Mouse (Mus musculus) splenic B cell, adult 2 months (primary cell): ENCODE data around the gene Zfp335.

Experiments used
- DNase-seq: peaks from one replicate; pipeline ENCODE4 v3.0.0-alpha.2; 2011; ENCODE audit warnings: low read depth, low spot score
- H3K27me3 ChIP-seq: 2 replicates; pipeline ENCODE4 v1.6.1; 2012; ENCODE audit warnings: mild to moderate bottlenecking, low read length, moderate library complexity, mixed read lengths; ENCODE audit not compliant: control insufficient read depth, poor library complexity, insufficient read depth, severe bottlenecking
- H3K36me3 ChIP-seq: 2 replicates; pipeline ENCODE4 v1.6.1; 2012; ENCODE audit warnings: mild to moderate bottlenecking, low read length, moderate library complexity, mixed read lengths; ENCODE audit not compliant: control insufficient read depth, poor library complexity, insufficient read depth, severe bottlenecking

The Zfp335 gene

DNA sequence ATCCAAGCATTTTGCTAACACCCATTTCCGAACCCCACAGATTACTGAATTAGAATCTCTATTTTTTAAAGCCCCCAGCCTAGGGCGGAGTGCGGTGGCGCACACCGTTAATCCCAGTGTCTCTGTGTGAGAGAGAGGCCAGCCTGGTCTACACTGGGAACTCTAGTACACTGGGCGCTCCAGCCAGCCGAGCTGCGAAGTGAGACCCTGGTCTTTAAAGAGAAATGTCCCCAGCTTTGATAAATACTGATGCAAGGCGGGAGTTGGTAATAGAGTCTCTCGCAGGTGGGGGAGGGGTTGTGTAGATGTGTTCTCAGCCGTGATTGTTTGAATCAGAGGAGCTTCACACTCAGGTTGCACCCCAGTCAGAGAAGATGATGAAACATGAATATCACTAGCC lies 27.5 kb upstream of the Zfp335 start:
- DNase-seq: no peak
- H3K36me3 ChIP-seq: no peaks in the 10 kb centered on the region; the same call in 1 of the 2 replicates
- 0 out of 2 replicates have a peak, but pooled peaks cover 2% of the 10 kb centered on the region for H3K27me3 ChIP-seq

DNA sequence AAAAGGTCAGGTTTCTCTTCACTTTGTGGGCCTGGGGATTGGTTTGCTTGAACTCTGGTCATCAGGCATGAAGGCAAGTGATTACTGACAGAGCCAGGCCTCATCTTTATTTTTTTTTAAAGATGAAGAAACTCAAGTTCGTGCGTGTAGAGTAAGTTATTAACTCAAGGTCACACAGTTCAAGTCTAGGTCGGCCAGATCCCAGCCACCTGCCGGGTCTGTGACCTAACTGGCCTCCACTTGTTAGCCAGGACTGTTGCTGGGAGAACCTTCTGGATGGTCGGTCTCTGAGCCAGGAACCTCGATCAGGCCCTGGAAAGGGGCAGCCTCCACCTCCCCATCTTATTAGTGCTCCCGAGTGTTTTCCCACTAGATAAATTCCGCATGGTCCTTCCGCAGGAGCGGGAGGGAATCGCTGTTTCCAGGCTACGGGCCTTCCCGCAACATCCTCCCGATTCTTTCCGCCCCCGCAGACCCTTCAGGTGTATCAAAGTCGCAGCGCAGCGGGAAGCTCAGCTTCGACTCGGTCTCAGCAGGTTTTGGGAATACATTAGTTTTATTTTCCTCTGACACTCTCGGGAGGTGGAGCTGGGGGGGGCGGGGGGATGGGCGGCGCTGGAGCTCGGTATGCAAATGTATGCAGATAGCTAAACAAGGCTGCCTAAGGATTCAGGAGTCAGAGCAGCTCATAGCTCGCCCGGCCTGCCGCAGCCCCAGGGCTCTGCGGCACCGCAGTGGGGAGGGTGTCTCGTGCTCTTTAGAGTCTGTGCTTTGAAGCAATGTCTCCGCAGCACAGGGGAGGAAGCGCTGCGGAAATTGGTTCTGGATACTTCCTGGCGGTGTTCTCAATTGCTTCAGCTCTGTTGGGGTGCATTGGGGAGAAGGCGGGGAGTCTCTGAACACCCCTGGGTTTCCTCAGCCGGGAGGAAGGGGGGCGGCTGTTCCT lies 26.9 kb upstream of the Zfp335 start:
- 0 out of 2 replicates have a peak, but pooled peaks cover 2% of the 10 kb centered on the region for H3K27me3 ChIP-seq
- no peaks in the 10 kb centered on the region; the same call in 1 of the 2 replicates for H3K36me3 ChIP-seq
- peak; percentile 53 for DNase-seq

DNA sequence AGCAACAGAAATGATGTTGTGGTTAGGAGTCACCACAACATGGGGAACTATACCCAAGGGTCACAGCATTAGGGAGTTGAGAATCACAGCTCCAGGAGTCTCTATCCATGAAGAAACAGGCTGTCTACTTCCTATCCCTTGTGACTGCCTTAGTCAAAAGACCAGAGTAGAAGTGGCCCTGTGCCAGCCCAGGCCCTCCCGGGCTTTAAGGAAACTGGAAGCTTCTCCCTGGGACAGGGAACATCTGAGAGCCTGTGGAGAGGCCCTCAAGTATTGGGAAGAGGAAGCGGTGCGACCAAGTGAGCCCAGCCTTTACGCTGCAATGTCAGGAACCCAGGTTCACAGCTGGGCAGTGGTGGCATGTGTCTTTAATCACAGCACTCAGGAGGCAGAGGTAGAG lies 24.4 kb upstream of the Zfp335 start:
- H3K36me3 ChIP-seq: no peaks in the 10 kb centered on the region; the same call in 1 of the 2 replicates
- no peak for DNase-seq

DNA sequence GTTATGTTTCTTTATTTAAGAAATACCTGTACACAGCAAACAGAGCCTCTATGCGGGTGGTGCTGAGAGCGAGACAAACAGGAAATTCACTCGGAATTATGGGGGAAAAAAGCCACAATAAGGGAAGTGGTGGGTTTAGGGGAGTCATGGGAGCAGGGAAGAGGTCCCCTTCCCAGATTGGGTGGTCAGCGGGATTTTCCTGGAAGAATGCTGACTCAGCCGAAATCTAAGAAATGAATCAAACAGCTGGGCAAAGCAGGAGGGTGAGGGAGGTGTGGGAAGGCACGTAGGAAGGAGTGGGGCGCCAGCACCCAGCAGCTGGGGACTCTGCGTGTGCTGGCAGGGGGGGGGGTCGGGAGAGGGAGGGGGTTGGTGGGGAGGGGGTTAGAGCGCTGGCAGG lies 22.0 kb upstream of the Zfp335 start:
- Histone ChIP-seq H3K36me3 (no peaks in the 10 kb centered on the region; the same call in 1 of the 2 replicates), H3K27me3 (no peaks in the 10 kb centered on the region)
- DNase-seq: no peak

More for the DNA sequence above, 24.4 kb upstream of the Zfp335 start:
- H3K27me3 ChIP-seq: 0 out of 2 replicates have a peak, but pooled peaks cover 2% of the 10 kb centered on the region

DNA sequence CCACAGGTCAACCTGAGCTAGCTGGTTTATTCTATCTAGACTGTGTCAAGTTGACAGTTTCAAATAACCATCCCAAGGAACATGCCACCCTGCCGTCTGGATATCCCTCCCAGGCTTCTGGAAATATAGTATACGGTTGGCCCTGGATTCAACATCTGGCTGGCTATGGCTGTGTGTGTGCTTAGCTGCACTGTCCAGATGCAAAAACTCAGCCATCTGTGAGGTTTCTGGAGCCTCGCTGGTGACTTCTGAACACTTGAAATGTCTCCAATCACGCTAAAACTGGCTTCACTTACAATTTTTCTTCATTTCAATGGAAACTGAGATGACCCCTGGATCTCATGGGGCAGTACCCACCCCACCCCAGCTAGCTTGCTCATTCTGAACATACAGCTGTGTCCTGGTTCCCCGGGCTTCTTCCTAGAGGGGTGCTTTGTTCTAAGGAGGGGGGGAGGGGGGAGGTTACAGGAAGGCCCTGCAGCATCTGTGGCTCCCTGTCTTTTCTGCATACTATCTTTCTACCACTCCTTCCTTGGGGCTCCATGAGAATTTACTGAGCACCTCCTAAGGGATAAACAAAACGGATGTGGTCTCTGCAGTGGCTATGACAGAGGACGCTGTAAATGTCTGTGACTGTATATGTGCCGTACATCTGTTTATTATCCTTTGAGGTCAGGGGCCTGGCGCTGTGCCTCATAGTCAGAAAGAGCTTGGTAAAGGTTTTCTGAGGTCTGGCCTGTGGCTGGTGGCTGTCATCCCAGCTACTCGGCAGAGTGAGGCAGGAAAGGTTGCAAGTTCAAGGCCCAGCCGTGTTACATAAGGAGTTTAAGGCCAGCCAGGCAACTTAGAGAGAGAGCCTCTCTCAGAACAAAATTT lies 19.4 kb upstream of the Zfp335 start:
- Histone ChIP-seq H3K36me3 (no peaks in the 10 kb centered on the region), H3K27me3 (no peaks in the 10 kb centered on the region)
- DNase-seq: no peak

DNA sequence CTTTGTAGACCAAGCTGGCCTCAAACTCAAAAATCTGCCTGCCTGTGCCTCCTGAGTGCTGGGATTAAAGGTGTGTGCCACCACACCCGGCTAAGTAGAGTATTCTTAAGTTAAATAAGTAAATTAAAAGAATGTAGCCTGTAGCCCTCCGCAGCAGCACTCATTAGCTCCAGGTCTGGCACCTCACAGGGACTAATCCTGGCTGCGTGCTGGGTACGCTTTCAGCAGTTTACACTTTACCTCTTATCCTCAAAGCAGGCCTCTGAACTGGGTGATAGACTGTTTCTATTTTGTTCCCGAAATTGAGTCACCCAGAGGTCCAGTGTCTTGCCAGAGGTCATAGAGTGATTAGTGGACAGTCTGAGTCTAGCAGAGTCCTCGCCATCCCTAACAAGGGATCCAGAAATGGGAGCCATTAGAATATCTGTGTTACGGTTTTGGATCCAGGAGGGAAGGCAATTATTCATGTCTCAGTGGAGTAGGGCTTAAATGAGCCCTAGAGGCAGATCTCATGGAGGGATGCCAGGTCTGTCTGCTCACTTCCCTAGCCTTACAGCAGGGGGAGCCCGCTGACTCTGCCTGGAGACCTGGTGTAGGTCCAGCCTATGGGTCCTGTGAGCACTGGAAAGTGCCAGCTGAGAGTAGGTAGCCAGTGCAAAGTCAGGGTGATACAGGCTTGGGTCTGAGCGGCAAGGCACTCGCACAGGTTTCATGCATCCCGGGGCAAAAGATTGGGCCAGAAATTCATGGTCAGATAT lies 12.7 kb upstream of the Zfp335 start:
- peak; percentile 88 for DNase-seq
- H3K27me3 ChIP-seq: no peaks in the 10 kb centered on the region
- H3K36me3 ChIP-seq: no peaks in the 10 kb centered on the region; the same call in 1 of the 2 replicates

DNA sequence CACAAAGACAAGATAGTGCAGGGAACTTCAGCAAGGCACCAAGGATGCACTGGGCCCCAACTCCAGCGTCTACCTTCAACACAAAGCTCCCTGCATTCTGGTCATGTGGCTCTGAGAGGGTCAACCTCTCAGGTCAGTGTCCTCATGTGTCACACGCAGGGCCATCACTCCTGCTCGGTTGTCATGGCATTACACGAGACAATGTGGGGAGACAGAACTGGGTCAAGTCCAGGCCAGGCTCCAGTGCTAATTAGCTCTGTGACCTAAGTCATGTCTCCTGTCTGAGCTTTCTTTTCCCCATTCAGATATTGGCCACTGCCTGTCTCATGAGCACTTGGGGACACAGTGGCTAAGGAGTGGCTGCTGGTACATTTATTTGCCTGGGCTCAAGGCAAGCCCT lies 11.7 kb upstream of the Zfp335 start:
- Histone ChIP-seq H3K36me3 (no peaks in the 10 kb centered on the region; the same call in 1 of the 2 replicates), H3K27me3 (no peaks in the 10 kb centered on the region)
- no peak for DNase-seq

DNA sequence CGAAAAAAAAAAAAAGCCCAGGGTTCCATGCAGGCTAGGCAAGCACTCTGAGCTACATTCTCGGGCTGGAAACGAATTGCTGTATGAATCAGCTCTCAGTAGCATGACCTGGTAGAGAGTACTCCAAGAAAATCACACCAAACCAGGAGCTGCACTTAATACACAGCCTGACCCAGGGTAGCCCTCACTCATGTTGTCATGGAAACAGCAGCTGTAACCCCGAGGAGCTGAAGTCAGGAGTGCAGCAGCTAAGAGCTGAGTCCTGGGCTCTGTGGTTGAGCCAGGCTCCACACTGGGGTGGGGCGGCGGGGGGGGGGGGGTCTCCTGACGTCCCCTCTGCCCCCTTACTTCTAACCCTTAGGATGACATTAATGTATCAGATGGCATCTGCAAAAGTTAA lies 10.4 kb upstream of the Zfp335 start:
- Histone ChIP-seq H3K36me3 (no peaks in the 10 kb centered on the region; the same call in 1 of the 2 replicates), H3K27me3 (no peaks in the 10 kb centered on the region)
- no peak for DNase-seq

DNA sequence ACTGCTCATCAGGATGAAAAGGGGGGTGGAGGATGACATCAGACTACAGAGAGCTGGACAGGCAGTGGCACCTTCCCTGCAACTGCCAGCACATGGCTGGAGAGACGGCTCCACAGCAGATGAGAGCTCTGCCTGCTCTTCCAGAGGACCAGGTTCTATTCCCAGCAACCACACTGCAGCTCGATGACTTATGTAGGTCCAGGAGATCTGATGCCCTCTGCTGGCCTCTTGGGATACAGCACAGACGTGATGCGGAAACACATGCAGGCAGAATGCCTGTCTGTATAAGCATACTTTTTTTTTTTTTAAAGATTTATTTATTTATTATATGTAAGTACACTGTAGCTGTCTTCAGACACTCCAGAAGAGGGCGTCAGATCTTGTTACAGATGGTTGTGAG lies 6.8 kb upstream of the Zfp335 start:
- Histone ChIP-seq H3K36me3 (no peaks in the 10 kb centered on the region; the same call in 1 of the 2 replicates), H3K27me3 (no peaks in the 10 kb centered on the region)
- peak; percentile 76 for DNase-seq

DNA sequence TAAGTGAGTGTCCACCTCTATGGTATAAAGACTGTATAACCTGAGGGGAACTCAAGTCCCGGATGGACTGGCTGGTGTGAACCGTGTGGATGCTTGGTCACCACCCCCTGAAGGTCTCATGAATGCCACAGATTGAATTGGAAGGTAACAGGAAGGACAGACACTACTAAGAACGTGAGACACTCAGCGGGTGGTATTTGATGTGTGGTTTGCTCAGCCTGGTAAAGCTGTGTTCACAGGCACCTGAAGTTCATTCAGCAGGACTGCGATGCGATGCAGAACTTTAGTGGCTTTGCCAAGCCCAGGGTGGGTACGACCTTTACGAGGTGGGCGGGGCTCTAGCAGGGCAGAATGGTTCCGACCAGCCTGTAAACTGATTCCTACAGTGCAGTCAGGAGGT lies 5.8 kb upstream of the Zfp335 start:
- no peaks in the 10 kb centered on the region; the same call in 1 of the 2 replicates for H3K36me3 ChIP-seq
- no peak for DNase-seq
- H3K27me3 ChIP-seq: no peaks in the 10 kb centered on the region

DNA sequence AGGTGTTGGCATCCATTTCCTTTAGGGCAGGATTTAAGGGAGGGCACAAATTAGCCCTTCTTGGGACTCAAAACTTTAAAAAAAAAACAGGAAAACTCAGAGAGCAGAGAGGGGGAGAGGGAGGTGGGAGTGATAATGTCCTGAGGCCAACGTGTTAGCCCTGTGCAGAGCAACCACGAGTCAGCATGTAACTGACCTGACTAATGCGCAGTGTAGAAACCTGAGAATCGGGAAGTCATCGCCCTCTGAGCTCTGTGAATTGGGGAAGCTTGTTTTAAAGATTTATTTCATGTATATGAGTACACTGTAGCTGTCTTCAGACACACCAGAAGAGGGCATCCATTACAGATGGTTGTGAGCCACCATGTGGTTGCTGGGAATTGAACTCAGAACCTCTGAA lies 5.3 kb upstream of the Zfp335 start:
- no peaks in the 10 kb centered on the region for H3K27me3 ChIP-seq
- peak; percentile 45 for DNase-seq
- H3K36me3 ChIP-seq: no peaks in the 10 kb centered on the region; the same call in 1 of the 2 replicates

DNA sequence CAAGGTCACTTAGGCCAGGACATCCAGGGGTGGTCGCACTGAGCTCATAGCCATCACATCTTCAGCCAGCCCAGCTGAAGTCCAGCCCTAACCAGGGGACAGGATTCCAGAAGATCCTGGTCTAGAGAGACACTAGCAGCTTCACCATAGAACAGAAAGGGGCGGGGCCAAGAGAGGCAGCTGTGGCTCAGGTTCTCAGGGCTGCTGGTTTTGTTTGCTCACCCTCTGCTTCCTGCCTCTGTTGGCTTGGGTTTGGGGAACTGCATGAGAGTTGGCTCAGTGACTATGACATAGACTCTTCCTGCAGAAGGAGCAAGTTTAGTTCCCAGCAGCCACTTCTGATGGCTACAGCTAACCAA lies 1.9 kb upstream of the Zfp335 start:
- peaks cover 1% of the 10 kb centered on the region for H3K36me3 ChIP-seq
- no peaks in the 10 kb centered on the region; the same call in 1 of the 2 replicates for H3K27me3 ChIP-seq
- peak; percentile 86 for DNase-seq

DNA sequence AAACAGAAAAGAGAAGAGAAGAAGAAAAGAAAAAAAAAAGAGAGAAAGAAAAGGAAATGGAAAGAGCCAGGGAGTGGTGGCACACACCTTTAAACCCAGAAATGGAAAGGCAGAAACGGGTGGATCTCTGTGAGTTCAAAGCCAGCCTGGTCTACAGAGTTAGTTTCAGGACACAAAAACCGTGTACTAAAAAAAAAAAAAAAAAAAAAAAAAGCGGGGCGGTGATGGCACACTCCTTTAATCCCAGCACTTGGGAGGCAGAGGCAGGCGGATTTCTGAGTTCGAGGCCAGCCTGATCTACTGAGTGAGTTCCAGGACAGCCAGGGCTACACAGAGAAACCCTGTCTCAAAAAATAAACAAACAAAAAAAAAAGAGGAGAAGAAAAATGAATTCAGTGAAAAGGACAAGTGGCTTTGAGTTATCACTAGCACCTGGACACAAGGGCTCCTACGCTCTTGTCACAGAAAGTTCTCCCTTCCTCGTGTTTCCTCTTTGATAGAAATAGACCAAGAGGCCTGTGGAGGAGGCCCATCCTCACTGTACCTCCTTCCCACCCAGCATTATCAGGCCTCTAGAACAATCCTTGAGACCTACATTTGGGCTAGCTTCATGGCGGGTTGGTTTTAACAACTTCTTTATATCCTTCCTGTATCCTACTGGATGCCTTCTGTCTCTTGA lies 1.3 kb upstream of the Zfp335 start:
- H3K36me3 ChIP-seq: peaks cover 3% of the 10 kb centered on the region
- H3K27me3 ChIP-seq: no peaks in the 10 kb centered on the region; the same call in 1 of the 2 replicates
- DNase-seq: no peak

DNA sequence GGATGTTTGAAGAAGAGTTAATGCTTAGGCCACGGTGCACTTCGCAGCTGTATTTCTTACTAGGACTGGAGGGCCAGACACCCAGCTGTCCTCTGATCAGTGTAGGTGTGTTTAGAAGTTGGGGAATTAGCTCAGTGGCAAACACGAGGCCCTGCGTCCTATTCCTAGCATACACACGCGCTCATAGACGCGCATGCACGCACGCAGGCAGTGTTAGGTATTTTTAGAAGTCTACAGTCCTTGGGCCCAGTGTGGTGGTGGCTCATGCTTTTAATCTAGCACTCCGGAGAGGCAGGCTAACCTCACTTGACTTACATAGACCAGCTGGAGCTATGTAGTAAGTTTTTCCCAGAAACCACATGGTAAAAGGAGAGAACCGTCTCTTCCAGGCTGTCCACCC lies 594 bp upstream of the Zfp335 start:
- no peaks in the 10 kb centered on the region; the same call in 1 of the 2 replicates for H3K27me3 ChIP-seq
- peak; percentile 73 for DNase-seq
- H3K36me3 ChIP-seq: peaks cover 10% of the 10 kb centered on the region
